Mouse (Mus musculus): ENCODE results near the gene Pdlim7.
A peak's percentile ranks its signal among the peaks of the same experiment; 100 is the strongest.

Pdlim7 gene

GRCm38 (mm10) chr13:55519606-55520005 is 6.1 kb upstream of the Pdlim7 start:
- DNase-seq (ENCODE audit: low spot score), result no peak

- DNase-seq (ENCODE audit: low spot score), result peak; percentile 82
These were observed 3.5 kb upstream of the Pdlim7 start for GRCm38 (mm10) chr13:55516955-55517354.

GRCm38 (mm10) chr13:55513828-55514227 is 352 bp upstream of the Pdlim7 start:
- no peak for DNase-seq (ENCODE audit: low spot score)

DNA sequence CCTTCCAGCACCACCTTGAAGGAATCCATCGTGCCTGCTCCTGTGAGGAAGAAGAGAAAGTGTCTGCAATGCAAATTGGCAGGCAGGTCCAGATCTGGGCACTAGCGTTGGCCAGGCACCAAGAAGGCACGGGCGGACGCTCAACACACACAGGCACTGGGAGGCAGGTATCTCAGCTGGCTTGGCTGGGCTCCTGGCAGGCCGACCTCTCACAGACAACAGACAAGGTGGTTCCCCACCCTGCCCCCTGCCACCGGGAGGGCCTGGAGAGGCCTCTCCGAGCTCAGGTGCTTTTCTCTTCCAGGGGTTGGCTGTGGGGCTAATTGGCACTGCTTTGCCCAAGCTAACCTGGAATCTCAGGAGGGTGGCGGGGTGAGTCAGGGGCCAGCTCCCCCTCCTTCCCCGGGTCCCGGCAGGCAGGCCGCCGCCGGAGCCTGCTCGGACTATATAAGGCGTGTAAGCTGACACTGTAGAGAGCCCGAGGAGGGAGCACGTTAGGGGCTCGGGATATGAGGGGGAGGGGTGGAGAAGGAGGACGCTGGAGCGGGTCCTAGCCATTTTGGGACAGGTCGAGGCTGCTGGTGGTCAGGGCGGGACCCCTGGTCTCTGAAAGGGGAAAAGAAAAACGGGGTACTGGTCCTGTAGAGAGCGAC is 971 bp downstream of the Pdlim7 start:
- peak; percentile 64 for DNase-seq (ENCODE audit: low spot score)

DNA sequence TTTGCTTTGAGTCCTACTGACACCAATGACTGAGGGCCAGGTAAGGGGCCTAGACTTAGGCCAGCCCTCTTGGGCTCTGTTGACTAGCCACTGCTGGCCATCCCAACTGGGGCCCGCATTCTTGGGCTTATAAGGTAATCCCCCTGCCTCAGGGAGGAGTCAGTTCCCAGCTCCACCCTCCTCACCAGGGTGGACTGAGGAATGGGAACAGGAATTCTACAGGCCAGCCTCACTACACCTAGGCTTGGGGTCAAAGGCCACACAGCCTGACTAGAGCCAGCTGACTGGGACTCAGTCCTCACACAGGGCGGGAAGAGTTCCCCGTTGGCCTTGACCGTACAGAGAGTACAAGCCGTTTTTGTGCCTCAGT is 2.0 kb downstream of the Pdlim7 start:
- no peak for DNase-seq (ENCODE audit: low spot score)

GRCm38 (mm10) chr13:55510668-55511491 is 2.6 kb downstream of the Pdlim7 start:
- peak; percentile 72 for DNase-seq (ENCODE audit: low spot score)

DNA sequence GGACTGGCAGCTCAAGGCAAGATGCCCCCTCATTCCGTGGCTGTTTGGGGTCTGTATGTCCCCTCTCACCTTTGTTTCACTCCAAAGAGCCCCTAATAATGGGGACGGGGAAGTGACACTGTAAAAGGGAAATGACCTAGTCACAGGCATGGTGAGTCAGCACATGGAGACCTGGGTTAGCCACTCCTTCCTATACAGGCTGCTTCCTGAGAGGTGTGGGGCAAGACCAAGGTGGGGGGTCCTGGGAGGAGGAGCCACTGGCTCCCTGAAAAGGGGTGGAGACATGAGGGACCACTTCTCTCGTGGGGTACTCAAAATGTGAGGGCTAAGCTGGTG is 3.2 kb downstream of the Pdlim7 start:
- DNase-seq (ENCODE audit: low spot score), result no peak

DNA sequence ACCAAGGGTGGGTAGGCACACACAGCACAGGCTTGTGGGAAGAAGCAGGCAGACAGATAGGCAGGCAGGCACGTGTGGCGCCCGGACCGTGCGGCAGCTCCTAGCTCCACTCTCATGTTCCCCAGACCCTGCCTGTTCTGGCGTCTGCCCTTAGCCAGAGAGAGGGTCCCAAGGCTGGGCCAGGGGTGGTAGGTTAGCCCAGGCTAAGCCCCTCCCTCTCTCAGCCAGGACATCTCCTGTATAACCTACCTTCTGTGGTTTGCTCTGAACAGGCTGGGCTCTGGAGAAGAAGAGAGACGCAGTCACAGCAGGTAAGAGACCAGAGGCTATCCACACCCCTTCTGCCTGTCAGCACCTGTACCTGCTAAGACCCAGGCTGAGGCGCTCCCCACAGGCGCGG is 4.9 kb downstream of the Pdlim7 start:
- DNase-seq (ENCODE audit: low spot score), result no peak

- no peak for DNase-seq (ENCODE audit: low spot score)
These were observed 5.6 kb downstream of the Pdlim7 start for GRCm38 (mm10) chr13:55507877-55508276.

- no peak for DNase-seq (ENCODE audit: low spot score)
These were observed 6.8 kb downstream of the Pdlim7 start for GRCm38 (mm10) chr13:55506697-55507096.

- no peak for DNase-seq (ENCODE audit: low spot score)
These were observed 7.7 kb downstream of the Pdlim7 start for GRCm38 (mm10) chr13:55505810-55506209.

GRCm38 (mm10) chr13:55504390-55504789 is 9.1 kb downstream of the Pdlim7 start:
- DNase-seq (ENCODE audit: low spot score), result no peak

- DNase-seq (ENCODE audit: low spot score), result no peak
These were observed 11.1 kb downstream of the Pdlim7 start for GRCm38 (mm10) chr13:55502405-55502804.

GRCm38 (mm10) chr13:55500575-55500974 is 12.9 kb downstream of the Pdlim7 start:
- no peak for DNase-seq (ENCODE audit: low spot score)

DNA sequence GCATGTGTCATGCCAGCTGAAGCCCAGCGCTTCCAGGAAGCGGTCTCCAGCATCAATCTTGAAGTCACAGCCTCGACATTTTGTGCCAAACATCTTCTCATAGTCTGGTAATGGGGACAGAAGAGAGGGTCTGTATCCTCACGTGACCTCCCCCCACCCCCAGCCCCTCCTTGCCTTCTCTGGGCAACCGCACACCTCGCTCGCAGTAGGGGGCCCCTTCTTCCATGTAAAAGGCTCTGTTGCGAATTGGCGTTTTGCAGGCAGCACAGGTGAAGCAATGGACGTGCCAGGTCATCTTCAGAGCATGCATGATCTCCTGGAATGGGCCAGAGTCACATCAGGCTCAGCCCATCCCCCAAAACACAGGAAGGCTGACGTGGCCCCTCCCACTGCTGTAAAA is 14.6 kb downstream of the Pdlim7 start:
- no peak for DNase-seq (ENCODE audit: low spot score)

DNA sequence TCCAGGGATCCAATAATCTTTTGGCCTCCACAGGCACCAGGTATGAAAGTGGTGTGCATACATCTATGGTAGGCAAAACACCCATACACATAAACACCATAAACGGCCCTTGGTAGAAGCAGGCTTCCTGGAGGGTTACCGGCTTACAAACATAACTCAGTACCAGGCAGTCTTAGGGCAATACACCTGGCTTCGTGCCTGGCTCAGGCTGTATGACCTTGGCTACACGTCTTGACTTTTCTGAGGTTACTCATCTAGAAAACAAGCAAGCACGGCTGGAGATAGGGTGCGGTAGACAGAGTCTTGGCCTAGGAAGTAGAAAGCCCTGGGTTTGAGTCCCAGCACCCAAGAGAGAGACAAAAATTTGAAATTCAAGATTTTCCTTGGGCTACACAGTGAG is 16.8 kb downstream of the Pdlim7 start:
- DNase-seq (ENCODE audit: low spot score), result no peak

DNA sequence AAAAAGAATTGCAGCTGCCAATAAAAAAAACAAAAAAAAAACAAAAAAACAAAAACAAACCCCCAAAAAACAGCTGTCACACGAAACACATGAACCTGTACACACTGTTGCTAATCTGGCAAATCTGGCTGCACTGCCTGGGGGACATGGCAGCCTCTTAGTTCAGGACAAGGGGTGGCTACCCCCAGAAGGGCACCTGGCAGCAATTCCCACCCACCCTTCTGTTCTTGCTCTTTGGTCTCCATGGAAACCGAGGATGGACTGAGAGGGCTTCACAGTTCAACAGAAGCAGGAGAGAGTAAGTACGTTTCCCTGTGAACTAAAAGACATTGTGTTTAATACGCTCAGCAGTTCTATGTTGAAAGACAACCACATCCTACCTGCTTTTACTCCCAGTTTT is 17.8 kb downstream of the Pdlim7 start:
- no peak for DNase-seq (ENCODE audit: low spot score)

GRCm38 (mm10) chr13:55494883-55495621 is 18.4 kb downstream of the Pdlim7 start:
- no peak for DNase-seq (ENCODE audit: low spot score)

GRCm38 (mm10) chr13:55494257-55494656 is 19.2 kb downstream of the Pdlim7 start:
- no peak for DNase-seq (ENCODE audit: low spot score)

- peak; percentile 62 for DNase-seq (ENCODE audit: low spot score)
These were observed 25.6 kb downstream of the Pdlim7 start, which contains the start of gene Dbn1 for GRCm38 (mm10) chr13:55487578-55488498. Dbn1 (minus strand) TSS chr13:55488111.

DNA sequence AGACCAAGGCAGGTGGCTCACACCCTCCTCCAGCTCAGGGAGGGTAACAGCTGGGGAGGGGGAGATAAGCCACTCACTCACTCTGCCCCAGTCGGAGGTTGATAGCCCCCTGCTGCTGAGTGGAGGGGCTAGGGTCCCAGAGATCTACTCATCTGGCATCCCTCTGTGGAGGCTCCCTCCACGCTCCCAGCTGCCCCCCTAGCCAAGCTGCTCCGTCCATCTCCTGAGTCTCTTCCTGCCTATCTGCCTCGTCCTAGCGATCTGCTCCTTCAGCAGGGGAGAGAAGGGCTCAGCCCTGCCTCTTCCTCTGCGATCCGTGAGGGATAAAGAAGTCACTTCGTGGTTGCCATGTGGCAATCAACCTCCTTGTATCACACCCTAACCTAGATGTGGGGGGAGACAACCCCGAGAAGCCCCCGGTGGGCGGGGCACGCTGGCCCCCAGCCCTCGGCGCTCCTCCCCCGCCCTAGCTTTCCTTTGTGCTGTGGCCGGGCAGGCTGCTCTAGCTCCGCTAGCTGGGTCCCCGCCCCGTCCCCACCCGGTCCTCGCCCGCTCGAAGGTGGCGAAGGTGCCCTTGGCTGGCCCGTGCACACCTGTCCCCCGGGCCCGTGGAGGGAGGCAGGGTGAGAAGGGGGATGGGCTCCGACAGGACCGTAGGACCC is 26.4 kb downstream of the Pdlim7 start:
- DNase-seq (ENCODE audit: low spot score), result peak; percentile 44

Data from ovary, postnatal 36 days (tissue).